Mouse (Mus musculus) mature B cell (primary cell): ENCODE data around the gene Grcc10.

Source experiments
- in situ Hi-C: fragments of 300-500 bp; cut with MboI; formaldehyde crosslinking; loops from 2 replicates; pipeline ENCODE4 v1.14.3; 2019

Grcc10 gene

GRCm38 (mm10) chr6:124701338-124701737 lies 39.8 kb downstream of the Grcc10 start:
- in situ Hi-C loops = no loop called here

GRCm38 (mm10) chr6:124699962-124700610 lies 41.1 kb downstream of the Grcc10 start:
- in situ Hi-C loops = no loop called here

- in situ Hi-C loops = no loop called here
These were observed 41.8 kb downstream of the Grcc10 start for GRCm38 (mm10) chr6:124699366-124699765.

GRCm38 (mm10) chr6:124698751-124699150 lies 42.4 kb downstream of the Grcc10 start:
- in situ Hi-C loops = no loop called here

- in situ Hi-C loops = no loop called here
These were observed 44.6 kb downstream of the Grcc10 start for GRCm38 (mm10) chr6:124696441-124697150.

- in situ Hi-C loops = no loop called here
These were observed 46.8 kb downstream of the Grcc10 start for GRCm38 (mm10) chr6:124694166-124694955.

- in situ Hi-C loops = no loop called here
These were observed 47.8 kb downstream of the Grcc10 start for GRCm38 (mm10) chr6:124693243-124693981.

- in situ Hi-C loops = no loop called here
These were observed 50.7 kb downstream of the Grcc10 start for GRCm38 (mm10) chr6:124690517-124690916.
